Comparison of ENCODE assay signal across 22 mouse cellular contexts in genomic region chr6:139882076-139882475, GRCm38 (mm10).
A peak's percentile ranks its signal among the peaks of the same experiment; 100 is the strongest.
DNase-seq lines count a peak whose midpoint lies in the region; ATAC-seq and TF ChIP-seq lines count a peak whose summit lies in the region.
"Had no signal": no experiment of that assay in that cellular context is flagged by ENCODE, and none has a peak within 500 bp of the region (broad histone marks: within the 10 kb centered on the region; RNA-seq: fewer than 3 reads in every experiment).

No protein-coding gene starts in this region.

- no peak for DNase-seq in liver, postnatal 0 days
- no peak for DNase-seq in liver, embryonic 11.5 days (ENCODE audit: low spot score)
- no peak for DNase-seq in lung, postnatal 36 days
- DNase-seq in right cerebral cortex, adult 18-20 months: no peak
- DNase-seq: adrenal gland, adult 8-10 months; adrenal gland, postnatal 25 days; cerebellum, adult 11-12 months; cerebellum, adult 8-10 months; cerebellum, postnatal 10 days; cerebellum, postnatal 36 days; gastrocnemius, postnatal 10 days; gastrocnemius, postnatal 36 days; heart, adult 11 months had no signal

- no peaks in the 10 kb centered on the region for H3K36me3 ChIP-seq in liver, postnatal 0 days (replicated peaks; ENCODE audit: insufficient read depth, low read length)
- H3K36me3 ChIP-seq in liver, embryonic 11.5 days (ENCODE audit: control insufficient read depth, insufficient read depth, low read length): no peaks in the 10 kb centered on the region
- no peaks in the 10 kb centered on the region for H3K36me3 ChIP-seq in lung, embryonic 16.5 days (ENCODE audit: control insufficient read depth, insufficient read depth, low read length)
- H3K36me3 ChIP-seq: forebrain, embryonic 10.5 days; hindbrain, embryonic 13.5 days had no signal

- H3K4me2 ChIP-seq in liver, postnatal 0 days (ENCODE audit: low read depth, low read length): no peak overlapping the region
- H3K4me2 ChIP-seq in liver, embryonic 11.5 days: no peak overlapping the region
- H3K4me2 ChIP-seq in lung, embryonic 16.5 days (ENCODE audit: low read depth, low read length): no peak overlapping the region
- H3K4me2 ChIP-seq: forebrain, embryonic 13.5 days; heart, embryonic 11.5 days; hindbrain, embryonic 13.5 days had no signal

- WGBS in liver, postnatal 0 days (ENCODE audit: insufficient replicate concordance): 28% methylated on average over 2 of the region's 2 CpGs
- WGBS in liver, embryonic 11.5 days: 78% methylated on average over 2 of the region's 2 CpGs
- 58% methylated on average over 2 of the region's 2 CpGs for WGBS in lung, embryonic 16.5 days

- no peak for ATAC-seq in liver, postnatal 0 days
- no peak for ATAC-seq in liver, embryonic 11.5 days (replicated peaks; ENCODE audit: low FRiP score)
- no peak for ATAC-seq in lung, embryonic 16.5 days (ENCODE audit: low read depth)
- peak; percentile 88 for ATAC-seq in megakaryocyte, adult 5-6 weeks (ENCODE audit: poor library complexity, severe bottlenecking)
- ATAC-seq: CD4-positive, CD25-positive, alpha-beta regulatory T cell, adult 4 months; forebrain, embryonic 13.5 days; forebrain, embryonic 16.5 days; hindbrain, embryonic 16.5 days had no signal

- no peak overlapping the region for H3K9ac ChIP-seq in liver, postnatal 0 days (replicated peaks)
- H3K9ac ChIP-seq in liver, embryonic 11.5 days (ENCODE audit: low read depth, low read length): no peak overlapping the region
- no peak overlapping the region for H3K9ac ChIP-seq in lung, embryonic 16.5 days (ENCODE audit: low read length)
- H3K9ac ChIP-seq: forebrain, embryonic 13.5 days; hindbrain, embryonic 13.5 days had no signal

- H3K4me3 ChIP-seq in liver, postnatal 0 days (ENCODE audit: low read depth, low read length): no peak overlapping the region
- no peak overlapping the region for H3K4me3 ChIP-seq in liver, embryonic 11.5 days (ENCODE audit: low read depth, low read length)
- H3K4me3 ChIP-seq in lung, embryonic 16.5 days (ENCODE audit: low read length): no peak overlapping the region
- H3K4me3 ChIP-seq: forebrain, embryonic 10.5 days; forebrain, embryonic 13.5 days; hindbrain, embryonic 13.5 days had no signal

- H3K9me3 ChIP-seq in liver, postnatal 0 days (ENCODE audit: low read length): no peaks in the 10 kb centered on the region
- H3K9me3 ChIP-seq in liver, embryonic 11.5 days (ENCODE audit: control insufficient read depth, low read length): no peaks in the 10 kb centered on the region
- H3K9me3 ChIP-seq in lung, embryonic 16.5 days (ENCODE audit: control insufficient read depth, low read length): no peaks in the 10 kb centered on the region
- H3K9me3 ChIP-seq: forebrain, embryonic 10.5 days; forebrain, embryonic 13.5 days; hindbrain, embryonic 13.5 days had no signal

- H3K4me1 ChIP-seq in liver, postnatal 0 days (ENCODE audit: insufficient read depth): 0 out of 2 replicates have a peak, but pooled peaks cover 2% of the 10 kb centered on the region
- no peaks in the 10 kb centered on the region for H3K4me1 ChIP-seq in liver, embryonic 11.5 days (replicated peaks; ENCODE audit: control insufficient read depth, insufficient read depth, low read length)
- H3K4me1 ChIP-seq in lung, embryonic 16.5 days (replicated peaks; ENCODE audit: control insufficient read depth, insufficient read depth, low read length): peaks cover 8% of the 10 kb centered on the region
- H3K4me1 ChIP-seq: forebrain, embryonic 10.5 days; forebrain, embryonic 13.5 days had no signal

- 0 out of 2 replicates have a peak, but pooled peaks have one; percentile 19 for TF ChIP-seq EP300 in liver, postnatal 0 days (IDR thresholded peaks at IDR 0.05; ENCODE audit: low read depth)

- TF ChIP-seq CTCF in liver, postnatal 0 days (IDR thresholded peaks at IDR 0.05; ENCODE audit: low read depth): no peak

- no peaks in the 10 kb centered on the region for H3K27me3 ChIP-seq in liver, postnatal 0 days (ENCODE audit: insufficient read depth, low read length)
- H3K27me3 ChIP-seq in liver, embryonic 11.5 days (replicated peaks; ENCODE audit: control insufficient read depth, insufficient read depth, low read length): no peaks in the 10 kb centered on the region
- H3K27me3 ChIP-seq in lung, embryonic 16.5 days (ENCODE audit: control insufficient read depth, insufficient read depth, low read depth, low read length): no peaks in the 10 kb centered on the region
- H3K27me3 ChIP-seq: forebrain, embryonic 13.5 days; hindbrain, embryonic 13.5 days had no signal

- peak overlapping the region; percentile 51 for H3K27ac ChIP-seq in liver, postnatal 0 days (ENCODE audit: low read depth)
- H3K27ac ChIP-seq in liver, embryonic 11.5 days (ENCODE audit: low read depth, low read length): no peak overlapping the region
- peak overlapping the region; percentile 20; the same call in 1 of the 2 replicates for H3K27ac ChIP-seq in lung, embryonic 16.5 days (ENCODE audit: low read length)
- H3K27ac ChIP-seq: forebrain, embryonic 10.5 days; forebrain, embryonic 13.5 days; hindbrain, embryonic 13.5 days had no signal
